ENCODE assay signal across 8 mouse cellular contexts in genomic region chr7:113260321-113261167, GRCm38 (mm10). TPM values are rescaled to one million over a fixed set of nuclear protein-coding genes. Genes with fewer than 3 reads are reported as not detected.
DNase-seq lines count a peak whose midpoint lies in the region; ATAC-seq and TF ChIP-seq lines count a peak whose summit lies in the region.

No protein-coding gene starts in this region.

- TF ChIP-seq POLR2A in small intestine, adult 2 months (IDR thresholded peaks at IDR 0.05; ENCODE audit: low read depth, low read length), result no peak; the same call in 1 of the 2 replicates

- WGBS in embryonic facial prominence, embryonic 11.5 days, result 70% methylated on average over 21 of the region's 21 CpGs
- 70% methylated on average over 21 of the region's 21 CpGs for WGBS in hindbrain, embryonic 11.5 days
- WGBS in lung, embryonic 14.5 days, result 75% methylated on average over 21 of the region's 21 CpGs
- WGBS in small intestine, adult 2 months, result 46% methylated on average over 21 of the region's 21 CpGs

- peaks cover 8% of the 10 kb centered on the region for H3K79me3 ChIP-seq in C2C12 (ENCODE audit: low read depth)

- H3K27me3 ChIP-seq in C2C12 (ENCODE audit: control insufficient read depth, insufficient read depth, insufficient read length), result no peaks in the 10 kb centered on the region
- no peaks in the 10 kb centered on the region for H3K27me3 ChIP-seq in embryonic facial prominence, embryonic 11.5 days (ENCODE audit: control insufficient read depth, insufficient read depth, low read length)
- no peaks in the 10 kb centered on the region for H3K27me3 ChIP-seq in hindbrain, embryonic 11.5 days (ENCODE audit: control insufficient read depth, insufficient read depth, low read length)
- H3K27me3 ChIP-seq in lung, embryonic 14.5 days (ENCODE audit: insufficient read depth, low read length), result no peaks in the 10 kb centered on the region
- no peaks in the 10 kb centered on the region for H3K27me3 ChIP-seq in small intestine, adult 2 months (ENCODE audit: control insufficient read depth, insufficient read depth, low read length)

- no peak overlapping the region for H3K9ac ChIP-seq in embryonic facial prominence, embryonic 11.5 days (replicated peaks; ENCODE audit: low read length)
- no peak overlapping the region for H3K9ac ChIP-seq in hindbrain, embryonic 11.5 days (ENCODE audit: low read depth, low read length)
- no peak overlapping the region for H3K9ac ChIP-seq in lung, embryonic 14.5 days

- ATAC-seq in cerebellum, adult (ENCODE audit: insufficient number of reproducible peaks, low FRiP score, low TSS enrichment), result 0 out of 2 replicates have a peak, but pooled peaks have one; percentile 49
- 0 out of 2 replicates have a peak, but pooled peaks have one; percentile 48 for ATAC-seq in embryonic facial prominence, embryonic 11.5 days (replicated peaks; ENCODE audit: insufficient number of reproducible peaks, low FRiP score, low TSS enrichment, low read depth)
- ATAC-seq in hindbrain, embryonic 11.5 days (ENCODE audit: low FRiP score), result no peak
- ATAC-seq in lung, embryonic 14.5 days (ENCODE audit: insufficient read depth), result peak; percentile 53

- no peaks in the 10 kb centered on the region for H3K4me1 ChIP-seq in embryonic facial prominence, embryonic 11.5 days (ENCODE audit: control insufficient read depth, insufficient read depth, low read length)
- 0 out of 2 replicates have a peak, but pooled peaks cover 3% of the 10 kb centered on the region for H3K4me1 ChIP-seq in hindbrain, embryonic 11.5 days (replicated peaks; ENCODE audit: control insufficient read depth, insufficient read depth, low read length)
- H3K4me1 ChIP-seq in lung, embryonic 14.5 days (ENCODE audit: insufficient read depth), result peaks cover 4% of the 10 kb centered on the region; the same call in 1 of the 2 replicates
- H3K4me1 ChIP-seq in small intestine, adult 2 months (ENCODE audit: control insufficient read depth, insufficient read depth, insufficient read length, low read length), result peaks cover 26% of the 10 kb centered on the region

- no peak overlapping the region for H3K27ac ChIP-seq in embryonic facial prominence, embryonic 11.5 days (replicated peaks; ENCODE audit: low read depth, low read length)
- no peak overlapping the region for H3K27ac ChIP-seq in hindbrain, embryonic 11.5 days (ENCODE audit: low read depth, low read length)
- H3K27ac ChIP-seq in lung, embryonic 14.5 days (ENCODE audit: low read depth), result no peak overlapping the region
- H3K27ac ChIP-seq in small intestine, adult 2 months (ENCODE audit: insufficient read depth, low read depth, low read length), result peak overlapping the region; percentile 42

- H3K4me3 ChIP-seq in C2C12 (ENCODE audit: insufficient read depth, poor library complexity, severe bottlenecking), result peak overlapping the region; percentile 26
- H3K4me3 ChIP-seq in embryonic facial prominence, embryonic 11.5 days (ENCODE audit: low read depth, low read length), result no peak overlapping the region
- H3K4me3 ChIP-seq in hindbrain, embryonic 11.5 days (ENCODE audit: low read depth, low read length), result no peak overlapping the region
- H3K4me3 ChIP-seq in lung, embryonic 14.5 days (ENCODE audit: low read depth, low read length), result no peak overlapping the region
- peak overlapping the region; percentile 31 for H3K4me3 ChIP-seq in small intestine, adult 2 months (ENCODE audit: low read depth, low read length)

- no peak overlapping the region for H3K4me2 ChIP-seq in embryonic facial prominence, embryonic 11.5 days (ENCODE audit: low read depth, low read length)
- H3K4me2 ChIP-seq in hindbrain, embryonic 11.5 days (replicated peaks; ENCODE audit: low read depth, low read length), result no peak overlapping the region
- H3K4me2 ChIP-seq in lung, embryonic 14.5 days, result no peak overlapping the region

- no peaks in the 10 kb centered on the region for H3K9me3 ChIP-seq in embryonic facial prominence, embryonic 11.5 days (replicated peaks; ENCODE audit: control insufficient read depth, low read length)
- no peaks in the 10 kb centered on the region for H3K9me3 ChIP-seq in hindbrain, embryonic 11.5 days (ENCODE audit: control insufficient read depth, low read length)
- H3K9me3 ChIP-seq in lung, embryonic 14.5 days (ENCODE audit: low read depth, low read length), result no peaks in the 10 kb centered on the region

- H3K79me2 ChIP-seq in C2C12 (ENCODE audit: control insufficient read depth, insufficient read depth), result peaks cover 17% of the 10 kb centered on the region

- DNase-seq in cerebellum, adult 9-10 months, result no peak
- no peak for DNase-seq in embryonic facial prominence, embryonic 11.5 days (ENCODE audit: low spot score)
- peak; percentile 11 for DNase-seq in hindbrain, embryonic 11.5 days (ENCODE audit: low spot score)
- DNase-seq in lung, embryonic 14.5 days, result no peak
- no peak for DNase-seq in thymus, postnatal 25 days

- no peak for TF ChIP-seq CTCF in C2C12 (IDR thresholded peaks at IDR 0.05; ENCODE audit: control insufficient read depth, insufficient read depth, insufficient read length)
- 0 out of 2 replicates have a peak, but pooled peaks have one; percentile 8 for TF ChIP-seq CTCF in lung, embryonic 14.5 days (IDR thresholded peaks at IDR 0.05; ENCODE audit: low read depth)
- peak; percentile 28; the same call in 1 of the 2 replicates for TF ChIP-seq CTCF in small intestine, adult 2 months (IDR thresholded peaks at IDR 0.05; ENCODE audit: extremely low read depth, insufficient read length, insufficient replicate concordance, low read depth, low read length)

- peak overlapping the region; percentile 1 for H3ac ChIP-seq in C2C12 (ENCODE audit: control insufficient read depth, insufficient read length, low read depth)

- H3K36me3 ChIP-seq in C2C12 (ENCODE audit: control insufficient read depth, insufficient read depth), result no peaks in the 10 kb centered on the region
- H3K36me3 ChIP-seq in embryonic facial prominence, embryonic 11.5 days (replicated peaks; ENCODE audit: control insufficient read depth, insufficient read depth, low read depth, low read length), result no peaks in the 10 kb centered on the region
- H3K36me3 ChIP-seq in hindbrain, embryonic 11.5 days (ENCODE audit: control insufficient read depth, insufficient read depth, low read length), result no peaks in the 10 kb centered on the region
- no peaks in the 10 kb centered on the region for H3K36me3 ChIP-seq in lung, embryonic 14.5 days (ENCODE audit: insufficient read depth)
- H3K36me3 ChIP-seq in small intestine, adult 2 months (ENCODE audit: control insufficient read depth, insufficient read depth, low read length), result no peaks in the 10 kb centered on the region

TF ChIP-seq in C2C12, 6 proteins besides CTCF, POLR2A, EP300 and RAD21:
- TF ChIP-seq MYOD1 (IDR thresholded peaks at IDR 0.05; ENCODE audit: control insufficient read depth, insufficient read length, low read depth), result no peak
- TF ChIP-seq FOSL1 (IDR thresholded peaks at IDR 0.05; ENCODE audit: insufficient read depth, low read length, poor library complexity, severe bottlenecking), result no peak
- TF ChIP-seq MAX (IDR thresholded peaks at IDR 0.05), result peak; percentile 61
- TF ChIP-seq CEBPB (IDR thresholded peaks at IDR 0.05; ENCODE audit: low read depth), result peak; percentile 71

RNA-seq across cellular contexts. Expression of gene Arntl, which starts 53.3 kb away (rescaled TPM):
- 4.0 TPM for polyA plus RNA-seq in C2C12 (2012; fragmentation: generic; extraction: Trizol)
- 8.3 and 9.3 TPM in 2 replicates for polyA plus RNA-seq in embryonic facial prominence, embryonic 11.5 days (2014; fragmentation: Nextera tagmentation; extraction: Ambion mirVana)
- polyA plus RNA-seq in hindbrain, embryonic 11.5 days (2014; fragmentation: Nextera tagmentation; extraction: Ambion mirVana), result 6.8 and 7.7 TPM in 2 replicates
- 10.3 and 10.6 TPM in 2 replicates for polyA plus RNA-seq in lung, embryonic 14.5 days (2014; fragmentation: Nextera tagmentation; extraction: Ambion mirVana)
- 4.2 and 11.0 TPM in 2 replicates for polyA plus RNA-seq in small intestine, adult 2 months (2012; rRNA removed)

Comparison
In these comparisons a context has a peak if more than half of its experiments do, and no peak if none do; other contexts are left out.
1. H3K4me3 ChIP-seq: peak in C2C12 (single experiment) and small intestine, adult 2 months (single experiment); none in embryonic facial prominence, embryonic 11.5 days (single experiment), hindbrain, embryonic 11.5 days (single experiment) and lung, embryonic 14.5 days (single experiment).